Mouse (Mus musculus) heart, embryonic 12.5 days (tissue): ENCODE results near the gene Atxn2l. TPM values are rescaled to one million over a fixed set of nuclear protein-coding genes. Genes with fewer than 3 reads are reported as not detected.
A peak's percentile ranks its signal among the peaks of the same experiment; 100 is the strongest.
"Not testable (repeated sequence)": the region's sequence is repeated elsewhere in the genome, so short reads cannot be mapped to it uniquely, and the experiment has no call there.

Source experiments
- ATAC-seq: fragments of 200-750 bp; cut with Nextera tagmentation; 2 replicates; pipeline ENCODE4 v1.8.0; 2017; ENCODE audit warnings: moderate TSS enrichment, moderate library complexity; ENCODE audit not compliant: insufficient number of reproducible peaks, low FRiP score
- H3K27ac ChIP-seq: fragments of 300-500 bp; sonication (generic); 2 replicates; pipeline ENCODE4 v1.5.1; 2016; ENCODE audit warnings: mild to moderate bottlenecking, moderate library complexity; ENCODE audit not compliant: poor library complexity, severe bottlenecking
- H3K27me3 ChIP-seq: fragments of 300-500 bp; sonication (generic); replicated peaks from 2 replicates; pipeline ENCODE4 v1.6.1; 2016; ENCODE audit warnings: mild to moderate bottlenecking, moderate library complexity
- H3K36me3 ChIP-seq: fragments of 300-500 bp; sonication (generic); 2 replicates; pipeline ENCODE4 v1.6.1; 2016; ENCODE audit warnings: mild to moderate bottlenecking, moderate library complexity
- H3K4me1 ChIP-seq: fragments of 300-500 bp; sonication (generic); replicated peaks from 2 replicates; pipeline ENCODE4 v1.6.1; 2016; ENCODE audit warnings: mild to moderate bottlenecking
- H3K4me2 ChIP-seq: fragments of 300-500 bp; sonication (generic); 2 replicates; pipeline ENCODE4 v1.6.1; 2016; ENCODE audit warnings: mild to moderate bottlenecking, moderate library complexity
- H3K4me3 ChIP-seq: fragments of 300-500 bp; sonication (generic); 2 replicates; pipeline ENCODE4 v1.5.1; 2016; ENCODE audit warnings: mild to moderate bottlenecking
- H3K9ac ChIP-seq: fragments of 300-500 bp; sonication (generic); 2 replicates; pipeline ENCODE4 v1.6.1; 2016; ENCODE audit warnings: mild to moderate bottlenecking, moderate library complexity
- H3K9me3 ChIP-seq: fragments of 300-500 bp; sonication (generic); replicated peaks from 2 replicates; pipeline ENCODE4 v1.6.1; 2016; ENCODE audit warnings: mild to moderate bottlenecking, moderate library complexity
- WGBS: fragments of 180-500 bp; shearing (Covaris S2); methylation state at CpG from one replicate; pipeline ENCODE4 v1.1.7; 2016; 5-methylcytosine and 5-hydroxymethylcytosine counted together
- polyA plus RNA-seq: library from polyadenylated mRNA; unstranded; fragments of >200 nt; fragmentation: Nextera tagmentation; extraction: Ambion mirVana; gene quantifications from 2 replicates; pipeline ENCODE4 v1.2.1, GENCODE M21; 2016

Gene Atxn2l
- polyA plus RNA-seq, 1 experiment from 2014 or later = 52.5 TPM

GRCm38 (mm10) chr7:126491005-126491404 lies 12.2 kb downstream of the Atxn2l start:
- Histone ChIP-seq H3K27ac (no peak overlapping the region), H3K9me3 (no peaks in the 10 kb centered on the region), H3K4me1 (peaks cover 13% of the 10 kb centered on the region), H3K36me3 (peaks cover 74% of the 10 kb centered on the region), H3K4me2 (no peak overlapping the region), H3K9ac (no peak overlapping the region), H3K27me3 (no peaks in the 10 kb centered on the region), H3K4me3 (no peak overlapping the region)
- ATAC-seq = no peak
- 85% methylated on average over 1 of the region's 1 CpGs for WGBS

- H3K4me2 ChIP-seq = peak overlapping the region; percentile 99
- peak overlapping the region; percentile 87 for H3K9ac ChIP-seq
- peaks cover 13% of the 10 kb centered on the region for H3K4me1 ChIP-seq
- H3K9me3 ChIP-seq, H3K27me3 ChIP-seq: not testable (repeated sequence)
- H3K27ac ChIP-seq = peak overlapping the region; percentile 62; the same call in 1 of the 2 replicates
- H3K4me3 ChIP-seq = peak overlapping the region; percentile 85
- 11% methylated on average over 25 of the region's 25 CpGs for WGBS
- H3K36me3 ChIP-seq = peaks cover 42% of the 10 kb centered on the region
- 0 out of 2 replicates have a peak, but pooled peaks have one; percentile 6 for ATAC-seq
Measured at GRCm38 (mm10) chr7:126487617-126488385, 15.4 kb downstream of the Atxn2l start.

- no peaks in the 10 kb centered on the region for H3K27me3 ChIP-seq
- peak within 1 kb of the TSS; percentile 85 for H3K4me3 ChIP-seq
- H3K4me1 ChIP-seq = peaks cover 13% of the 10 kb centered on the region
- WGBS = under 1% methylated on average over 32 of the region's 32 CpGs
- ATAC-seq = peak; percentile 86
- peak within 1 kb of the TSS; percentile 99 for H3K4me2 ChIP-seq
- H3K9ac ChIP-seq = peak within 1 kb of the TSS; percentile 87
- peaks cover 34% of the 10 kb centered on the region for H3K36me3 ChIP-seq
- no peaks in the 10 kb centered on the region for H3K9me3 ChIP-seq
- peak within 1 kb of the TSS; percentile 73 for H3K27ac ChIP-seq
Measured at GRCm38 (mm10) chr7:126487052-126487483, 16.2 kb downstream of the Atxn2l start, which contains the start of gene Tufm. Tufm (plus strand) TSS chr7:126487361.

- Histone ChIP-seq H3K27me3 (no peaks in the 10 kb centered on the region), H3K9me3 (no peaks in the 10 kb centered on the region), H3K4me3 (peak overlapping the region; percentile 40), H3K27ac (peak overlapping the region; percentile 62), H3K36me3 (no peaks in the 10 kb centered on the region), H3K9ac (peak overlapping the region; percentile 54), H3K4me1 (0 out of 2 replicates have a peak, but pooled peaks cover 2% of the 10 kb centered on the region), H3K4me2 (peak overlapping the region; percentile 73)
- ATAC-seq = peak; percentile 86
- WGBS = under 1% methylated on average over 23 of the region's 23 CpGs
Measured at GRCm38 (mm10) chr7:126482392-126482871, 20.8 kb downstream of the Atxn2l start.

GRCm38 (mm10) chr7:126481699-126482098 lies 21.5 kb downstream of the Atxn2l start:
- H3K4me3 ChIP-seq = no peak overlapping the region

GRCm38 (mm10) chr7:126474993-126475581 lies 28.1 kb downstream of the Atxn2l start, which contains the start of gene Sh2b1:
Sh2b1 (minus strand) TSS chr7:126475424.
- Histone ChIP-seq H3K4me3 (peak within 1 kb of the TSS; percentile 91), H3K4me1 (peaks cover 29% of the 10 kb centered on the region), H3K27me3 (no peaks in the 10 kb centered on the region), H3K27ac (peak within 1 kb of the TSS; percentile 97), H3K9ac (peak within 1 kb of the TSS; percentile 98), H3K9me3 (no peaks in the 10 kb centered on the region), H3K4me2 (peak within 1 kb of the TSS; percentile 96), H3K36me3 (peaks cover 28% of the 10 kb centered on the region)
- under 1% methylated on average over 53 of the region's 53 CpGs for WGBS
- peak; percentile 94 for ATAC-seq

More at GRCm38 (mm10) chr7:126481699-126482098, 21.5 kb downstream of the Atxn2l start:
- 17% methylated on average over 5 of the region's 5 CpGs for WGBS
- H3K36me3 ChIP-seq = no peaks in the 10 kb centered on the region
- H3K4me1 ChIP-seq = 0 out of 2 replicates have a peak, but pooled peaks cover 2% of the 10 kb centered on the region
- no peak for ATAC-seq
- no peaks in the 10 kb centered on the region for H3K9me3 ChIP-seq
- no peak overlapping the region for H3K4me2 ChIP-seq
- H3K9ac ChIP-seq = no peak overlapping the region
- H3K27me3 ChIP-seq = no peaks in the 10 kb centered on the region
- H3K27ac ChIP-seq = no peak overlapping the region

- peak; percentile 43 for ATAC-seq
- Histone ChIP-seq H3K9me3 (no peaks in the 10 kb centered on the region), H3K9ac (peak overlapping the region; percentile 98), H3K27me3 (no peaks in the 10 kb centered on the region), H3K4me1 (peaks cover 29% of the 10 kb centered on the region), H3K4me2 (peak overlapping the region; percentile 96), H3K36me3 (peaks cover 34% of the 10 kb centered on the region), H3K4me3 (peak overlapping the region; percentile 91), H3K27ac (peak overlapping the region; percentile 97)
- under 1% methylated on average over 27 of the region's 27 CpGs for WGBS
Measured at GRCm38 (mm10) chr7:126474486-126474955, 28.7 kb downstream of the Atxn2l start.

- no peak for ATAC-seq
- no peak overlapping the region for H3K27ac ChIP-seq
Measured at GRCm38 (mm10) chr7:126473470-126474086, 29.7 kb downstream of the Atxn2l start.

GRCm38 (mm10) chr7:126472713-126473112 lies 30.5 kb downstream of the Atxn2l start:
- Histone ChIP-seq H3K9ac (no peak overlapping the region), H3K9me3 (no peaks in the 10 kb centered on the region), H3K4me2 (no peak overlapping the region), H3K27me3 (no peaks in the 10 kb centered on the region), H3K27ac (no peak overlapping the region), H3K36me3 (peaks cover 52% of the 10 kb centered on the region), H3K4me3 (no peak overlapping the region), H3K4me1 (peaks cover 29% of the 10 kb centered on the region)
- 89% methylated on average over 16 of the region's 16 CpGs for WGBS
- no peak for ATAC-seq

More at GRCm38 (mm10) chr7:126473470-126474086, 29.7 kb downstream of the Atxn2l start:
- H3K4me2 ChIP-seq = peak overlapping the region; percentile 96
- peaks cover 43% of the 10 kb centered on the region for H3K36me3 ChIP-seq
- H3K4me1 ChIP-seq = peaks cover 29% of the 10 kb centered on the region
- 86% methylated on average over 9 of the region's 9 CpGs for WGBS
- peak overlapping the region; percentile 91 for H3K4me3 ChIP-seq
- peak overlapping the region; percentile 98 for H3K9ac ChIP-seq
- H3K9me3 ChIP-seq = no peaks in the 10 kb centered on the region
- no peaks in the 10 kb centered on the region for H3K27me3 ChIP-seq

- H3K36me3 ChIP-seq = peaks cover 56% of the 10 kb centered on the region
- H3K27me3 ChIP-seq = no peaks in the 10 kb centered on the region
- no peak overlapping the region for H3K4me2 ChIP-seq
- no peak overlapping the region for H3K4me3 ChIP-seq
- 87% methylated on average over 13 of the region's 13 CpGs for WGBS
- no peak overlapping the region for H3K9ac ChIP-seq
- H3K9me3 ChIP-seq = no peaks in the 10 kb centered on the region
- no peak for ATAC-seq
- no peak overlapping the region for H3K27ac ChIP-seq
- H3K4me1 ChIP-seq = peaks cover 29% of the 10 kb centered on the region
Measured at GRCm38 (mm10) chr7:126472306-126472705, 30.9 kb downstream of the Atxn2l start.
